Mouse (Mus musculus) heart, adult 9 months (tissue): ENCODE results near the gene Emid1.
A peak's percentile ranks its signal among the peaks of the same experiment; 100 is the strongest.

ENCODE experiments used
- DNase-seq, 2 experiments: peaks; one replicate each; pipeline ENCODE4 v3.0.0; 2022; ENCODE audit warnings: low spot score in 2 of 2

Emid1 gene

GRCm38 (mm10) chr11:5160722-5161485, 8.8 kb upstream of the Emid1 start:
- no peak for DNase-seq

DNA sequence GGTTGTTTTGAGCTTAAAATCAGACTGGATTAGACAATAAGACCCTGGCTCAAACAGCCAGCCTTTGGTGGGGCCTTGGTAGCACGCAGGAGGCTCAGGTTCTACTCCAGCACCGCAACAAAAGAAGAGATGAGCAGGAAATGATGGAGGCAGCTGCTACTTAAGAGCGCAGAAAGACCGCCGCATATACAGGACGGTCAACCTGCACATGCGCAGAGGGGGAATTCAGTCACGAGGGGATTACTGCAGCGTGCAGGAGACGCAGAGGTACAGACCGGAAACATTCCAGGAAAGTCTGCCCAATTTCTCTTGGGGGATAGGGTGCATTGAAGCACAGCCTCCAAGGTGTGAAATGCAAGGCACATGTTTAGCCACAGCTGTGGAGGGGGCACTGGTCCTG, 6.0 kb upstream of the Emid1 start:
- no peak for DNase-seq

GRCm38 (mm10) chr11:5154961-5155805, 3.1 kb upstream of the Emid1 start:
- DNase-seq: peak; percentile 27 to 55

GRCm38 (mm10) chr11:5151247-5151630, 818 bp downstream of the Emid1 start:
- peak in 1 of 2 experiments; percentile 41 for DNase-seq

GRCm38 (mm10) chr11:5150416-5151246, 1.4 kb downstream of the Emid1 start:
- DNase-seq: no peak

- DNase-seq: no peak
Measured at GRCm38 (mm10) chr11:5149955-5150354, 2.1 kb downstream of the Emid1 start.

DNA sequence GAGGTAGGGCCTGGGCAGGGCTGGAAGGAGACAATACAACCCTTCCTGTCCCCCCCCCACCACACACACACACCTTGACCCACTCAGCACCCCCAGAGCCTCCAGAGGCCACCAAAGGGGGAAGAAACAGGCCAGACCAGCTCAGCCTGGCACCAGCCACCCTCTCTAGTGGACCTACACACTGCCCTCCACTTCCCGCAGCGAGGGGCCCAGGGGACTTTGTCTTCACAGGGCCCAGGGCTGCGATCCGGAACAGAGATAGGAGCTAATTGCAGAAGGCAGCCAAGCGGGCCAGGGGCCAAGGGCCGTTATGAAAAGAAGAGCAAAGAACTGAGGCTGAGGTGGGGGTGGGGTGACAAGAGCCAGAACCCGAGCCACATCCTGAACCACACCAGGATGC, 2.8 kb downstream of the Emid1 start:
- DNase-seq: no peak

GRCm38 (mm10) chr11:5145600-5145999, 6.5 kb downstream of the Emid1 start:
- no peak for DNase-seq

DNA sequence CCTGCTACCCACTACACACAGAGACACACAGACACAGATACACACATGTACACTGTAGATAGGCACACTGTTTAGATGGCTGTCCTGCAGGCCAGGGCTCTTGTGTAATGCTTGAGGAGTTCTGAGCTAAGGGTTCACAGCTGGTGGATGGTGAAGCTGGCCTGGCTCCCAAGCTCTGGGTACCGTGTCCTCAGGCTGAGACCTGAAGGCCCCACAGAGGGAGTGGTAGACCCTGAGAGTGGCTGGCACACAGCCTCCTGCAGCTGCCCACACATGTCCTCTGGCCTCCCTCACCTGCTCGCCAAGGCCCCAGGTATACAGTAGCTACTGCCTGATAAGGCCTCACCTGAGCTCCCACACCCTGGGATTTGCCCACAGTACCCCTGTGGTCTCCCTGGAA, 10.1 kb downstream of the Emid1 start:
- no peak for DNase-seq

DNA sequence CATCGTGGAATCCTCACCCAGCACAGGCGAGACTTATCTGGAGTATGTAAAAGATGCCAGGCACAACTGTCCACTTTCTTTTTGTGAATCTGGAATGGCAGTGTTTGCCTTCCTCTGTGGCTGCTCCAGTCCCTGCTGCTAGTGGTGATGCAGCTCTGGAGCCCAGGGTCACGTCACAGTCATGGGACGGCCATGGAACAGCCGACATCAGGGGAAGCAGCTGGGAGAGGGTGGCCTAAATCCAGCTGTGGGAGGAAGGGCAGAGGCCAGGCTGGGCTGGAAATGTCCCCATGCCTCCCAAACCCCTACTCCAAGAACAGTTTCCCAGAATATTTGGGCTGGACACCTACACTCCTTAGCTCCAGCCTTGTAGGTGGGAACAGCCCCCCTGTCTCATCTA, 10.8 kb downstream of the Emid1 start:
- peak; percentile 31 to 58 for DNase-seq

DNA sequence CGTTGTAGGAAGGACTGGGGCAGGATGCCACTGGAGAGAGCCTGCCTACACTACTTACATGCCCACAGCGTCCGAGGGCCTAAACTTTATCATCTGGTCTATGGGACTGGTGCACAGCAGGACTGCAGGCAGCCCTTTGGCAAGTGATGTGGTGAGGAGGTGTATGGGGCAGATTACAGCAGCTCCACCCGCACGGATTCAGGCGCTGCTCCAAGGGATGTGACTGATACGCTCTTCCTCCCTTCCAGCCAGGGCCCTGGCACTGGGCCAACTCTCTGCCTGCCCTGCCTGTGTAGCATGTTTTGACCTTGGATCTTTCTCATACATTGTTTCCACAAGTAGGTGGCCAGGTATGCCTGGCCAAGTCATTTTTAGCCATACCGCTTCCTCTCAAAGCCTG, 11.4 kb downstream of the Emid1 start:
- DNase-seq: peak; percentile 59 to 78

DNA sequence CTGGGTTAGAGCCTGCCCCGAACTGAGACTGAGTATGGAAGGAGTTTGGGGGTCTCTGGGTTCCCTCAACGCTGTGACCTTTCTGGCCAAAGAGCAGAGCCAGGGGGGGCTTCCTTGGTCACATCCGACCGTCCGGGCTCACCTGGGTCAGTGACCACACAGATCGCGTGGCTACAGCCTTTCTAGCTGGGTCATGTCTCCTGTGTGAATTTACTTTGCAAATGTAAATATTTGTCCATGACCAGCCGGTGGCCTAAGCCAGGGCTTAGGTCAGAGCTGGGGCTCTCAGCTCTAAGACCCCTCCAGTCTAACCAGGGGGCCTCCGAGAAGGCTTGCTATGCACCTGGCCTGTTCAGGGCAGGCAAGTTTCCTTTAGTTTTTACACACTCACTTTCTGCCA, 12.7 kb downstream of the Emid1 start:
- no peak for DNase-seq

DNA sequence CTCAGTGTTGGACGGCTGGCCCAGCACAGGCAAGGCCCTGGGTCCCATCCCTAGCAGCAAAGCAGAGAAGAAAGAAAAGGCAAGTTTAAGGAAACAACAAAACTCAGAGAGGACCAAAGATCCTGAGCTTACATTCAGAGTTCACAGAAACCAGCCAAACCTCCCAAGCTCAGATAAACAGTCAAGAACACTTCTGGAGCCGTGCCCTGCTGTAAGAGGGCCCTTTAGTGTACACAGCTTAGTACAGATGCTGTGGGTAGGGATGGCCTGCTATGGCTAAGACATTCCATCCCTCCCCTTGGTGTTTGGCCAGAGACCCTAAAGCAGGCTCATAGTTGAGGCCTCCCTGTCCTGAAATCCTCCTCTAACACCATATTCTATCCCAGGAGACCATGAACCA, 13.4 kb downstream of the Emid1 start:
- DNase-seq: no peak

DNA sequence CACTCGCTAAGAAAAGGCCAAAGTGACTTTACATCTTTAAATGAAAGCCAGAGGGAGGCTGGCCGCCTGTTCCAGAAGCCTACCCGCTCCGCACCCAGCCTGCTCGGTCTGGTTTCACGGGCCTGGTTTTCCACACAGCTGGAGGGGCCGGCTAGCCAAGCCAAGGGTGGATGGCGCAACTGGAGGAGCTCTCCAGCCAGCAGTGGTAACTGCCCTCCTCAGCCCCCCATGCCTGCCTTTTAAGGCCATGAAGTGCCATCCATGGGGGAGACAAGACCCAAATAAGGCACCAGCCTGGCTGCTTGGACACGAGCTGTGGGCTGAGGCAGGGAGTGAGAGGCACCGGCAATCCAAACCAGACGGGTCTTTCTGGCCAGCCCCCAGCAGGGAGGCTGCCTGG, 16.1 kb downstream of the Emid1 start:
- DNase-seq: peak in 1 of 2 experiments; percentile 24

DNA sequence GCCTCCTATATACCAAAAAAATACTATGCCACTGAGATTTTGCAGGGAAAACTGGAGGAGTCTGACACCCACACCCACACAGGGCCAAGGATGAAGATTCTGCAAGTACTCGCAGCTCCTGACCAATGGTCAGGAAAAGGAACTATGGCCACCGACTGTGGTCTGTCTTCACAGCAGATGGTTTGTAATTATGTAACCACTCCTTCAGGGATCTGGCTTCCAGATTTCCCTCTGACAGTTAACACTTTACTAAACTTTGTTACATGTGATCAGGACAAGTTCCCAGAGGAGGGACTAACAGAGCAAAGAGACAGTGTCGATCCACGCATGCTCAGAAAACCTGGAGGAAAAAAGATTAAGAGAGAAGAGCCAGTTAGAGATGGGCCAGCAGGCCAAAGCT, 19.3 kb downstream of the Emid1 start:
- DNase-seq: no peak

DNA sequence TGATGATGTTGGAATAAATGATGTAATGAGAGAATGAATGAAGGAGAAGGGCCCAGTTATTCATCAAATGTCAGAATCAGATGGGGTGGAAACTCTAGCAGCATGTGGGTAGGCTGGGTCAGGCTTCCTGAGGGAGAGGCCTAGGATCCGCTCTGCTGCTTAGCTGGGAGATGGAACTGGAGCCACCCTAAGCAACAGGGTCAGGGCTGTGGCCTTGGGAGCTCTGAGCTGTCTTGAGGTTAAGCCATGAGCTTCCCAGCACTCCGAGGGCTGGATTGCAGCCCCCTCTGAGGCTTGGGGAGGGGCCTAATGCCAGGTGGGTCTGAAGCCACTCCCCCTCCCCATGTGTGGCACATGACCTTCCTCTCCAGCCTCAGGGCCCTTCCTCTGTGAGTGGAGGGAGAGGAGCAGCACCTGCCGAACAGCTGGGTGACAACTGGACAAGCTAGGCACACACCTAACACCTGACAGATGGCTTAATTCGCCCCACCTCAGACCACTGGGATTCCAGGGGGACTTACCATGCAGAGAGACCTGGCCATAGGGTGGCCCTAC, 21.9 kb downstream of the Emid1 start:
- DNase-seq: no peak

GRCm38 (mm10) chr11:5129035-5129480, 23.0 kb downstream of the Emid1 start:
- no peak for DNase-seq

DNA sequence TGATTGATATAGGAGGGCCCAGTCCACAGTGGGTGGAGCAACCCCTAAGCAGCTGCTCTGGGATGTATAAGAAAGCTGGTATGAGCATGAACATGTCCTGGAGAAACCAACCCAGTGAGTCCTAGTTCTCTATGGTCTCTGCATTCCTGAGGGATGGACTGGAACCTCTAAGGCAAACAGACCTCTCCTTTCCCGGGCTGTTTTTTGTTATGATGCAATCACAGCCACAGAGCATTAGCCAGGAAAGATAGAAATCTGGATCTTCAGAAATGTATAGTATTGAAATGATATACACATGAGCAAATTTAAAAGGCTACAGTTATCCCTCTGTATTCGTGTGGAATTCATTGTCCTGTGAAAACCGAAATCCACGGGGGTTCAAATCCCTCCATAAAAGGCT, 26.3 kb downstream of the Emid1 start:
- DNase-seq: no peak

DNA sequence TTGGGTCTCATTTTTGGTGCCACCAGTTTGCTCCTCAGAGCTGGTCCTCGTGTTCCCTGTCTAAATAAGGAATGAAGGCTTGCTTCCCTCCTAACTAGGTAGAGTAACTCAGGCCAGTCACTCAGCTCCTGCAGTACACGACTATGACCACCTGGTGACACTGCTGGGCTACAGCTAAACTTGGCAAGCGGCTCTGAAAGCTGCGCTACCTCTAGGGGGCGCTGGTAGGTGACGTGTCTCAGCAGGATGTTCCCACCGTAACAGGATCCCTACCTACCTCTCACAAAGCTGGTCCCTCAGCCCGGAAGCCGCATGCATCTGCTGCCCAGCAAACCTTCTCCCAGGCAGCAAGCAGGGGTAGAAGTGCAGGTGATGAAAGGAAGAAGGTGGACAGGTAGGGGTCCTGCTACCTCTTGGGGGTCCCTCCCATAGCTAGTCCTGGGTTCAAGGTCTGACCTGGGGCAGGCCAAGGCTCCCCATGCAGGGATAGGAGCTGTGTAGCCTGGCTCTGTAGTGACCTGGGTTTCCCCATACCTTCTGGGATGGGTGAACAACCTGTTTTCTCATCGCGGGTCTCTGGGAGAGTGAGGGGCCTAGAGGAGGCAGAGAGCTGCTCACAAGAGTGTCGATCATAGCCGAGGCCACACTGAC, 37.0 kb downstream of the Emid1 start:
- peak; percentile 62 to 75 for DNase-seq

DNA sequence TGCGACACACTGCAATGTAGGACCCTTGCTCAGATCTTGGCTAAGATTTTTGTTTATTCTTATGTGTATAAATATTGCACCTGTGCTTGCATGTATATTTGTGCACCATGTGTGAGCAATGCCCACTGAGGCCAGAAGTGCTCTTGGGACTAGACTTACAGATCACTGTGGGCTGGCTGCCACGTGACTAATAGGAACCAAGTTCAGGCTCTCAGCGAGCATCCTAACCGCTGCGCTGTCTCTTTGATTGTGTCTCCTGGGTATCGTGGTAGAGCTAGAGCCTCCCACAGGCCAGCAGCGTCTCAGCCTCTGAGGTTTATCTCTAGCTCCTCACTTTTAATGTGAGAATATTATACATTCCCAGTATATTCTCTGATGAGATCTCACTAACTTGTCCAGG, 38.4 kb downstream of the Emid1 start:
- no peak for DNase-seq

DNA sequence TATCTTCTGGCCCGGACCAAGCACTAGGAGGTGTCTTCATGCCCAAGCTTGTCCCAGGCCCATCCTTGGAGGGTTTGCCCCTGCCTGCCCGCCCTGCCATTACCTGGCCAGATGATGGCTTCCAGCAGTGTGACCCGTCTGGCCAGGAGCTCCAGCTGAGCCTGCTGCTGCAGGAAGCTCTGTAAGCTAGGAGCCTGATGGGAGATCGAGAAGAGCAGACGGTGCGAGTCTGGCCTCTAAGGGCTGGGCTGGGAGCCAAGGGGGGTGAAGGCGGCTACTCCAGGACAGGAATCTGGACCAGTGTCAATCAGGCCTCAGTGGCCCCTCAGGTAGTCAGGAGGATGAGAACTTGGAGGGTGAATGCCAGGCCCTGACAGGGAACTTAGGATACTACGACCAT, 42.6 kb downstream of the Emid1 start:
- DNase-seq: no peak
